Comparison of ENCODE assay signal across 31 mouse cellular contexts in genomic region chr9:56304526-56304925, GRCm38 (mm10).
"Had no signal": no experiment of that assay in that cellular context is flagged by ENCODE, and none has a peak within 500 bp of the region (broad histone marks: within the 10 kb centered on the region; RNA-seq: fewer than 3 reads in every experiment).

No protein-coding gene starts in this region.

- H3K4me1 ChIP-seq: limb, embryonic 12.5 days; limb, embryonic 13.5 days; limb, embryonic 15.5 days; liver, embryonic 13.5 days; liver, embryonic 15.5 days; lung, embryonic 15.5 days had no signal

- H3K36me3 ChIP-seq: limb, embryonic 10.5 days; limb, embryonic 12.5 days; limb, embryonic 13.5 days; limb, embryonic 15.5 days; liver, embryonic 12.5 days; liver, embryonic 13.5 days; liver, embryonic 15.5 days; lung, embryonic 15.5 days; midbrain, embryonic 10.5 days; midbrain, embryonic 12.5 days; midbrain, embryonic 13.5 days; midbrain, embryonic 15.5 days had no signal

- H3K4me3 ChIP-seq: limb, embryonic 10.5 days; limb, embryonic 12.5 days; limb, embryonic 13.5 days; limb, embryonic 15.5 days; liver, embryonic 12.5 days; liver, embryonic 13.5 days; liver, embryonic 15.5 days; lung, embryonic 15.5 days; megakaryocyte, embryonic 14.5 days; midbrain, embryonic 10.5 days; midbrain, embryonic 12.5 days; midbrain, embryonic 13.5 days; midbrain, embryonic 15.5 days; myocyte had no signal

- H3K9me3 ChIP-seq: limb, embryonic 10.5 days; limb, embryonic 12.5 days; limb, embryonic 13.5 days; limb, embryonic 15.5 days; liver, embryonic 12.5 days; liver, embryonic 13.5 days; liver, embryonic 15.5 days; lung, embryonic 15.5 days; megakaryocyte, embryonic 14.5 days; midbrain, embryonic 10.5 days; midbrain, embryonic 12.5 days; midbrain, embryonic 13.5 days; midbrain, embryonic 15.5 days had no signal

- H3K27me3 ChIP-seq: limb, embryonic 12.5 days; limb, embryonic 13.5 days; limb, embryonic 15.5 days; liver, embryonic 12.5 days; liver, embryonic 13.5 days; liver, embryonic 15.5 days; lung, embryonic 15.5 days; megakaryocyte, embryonic 14.5 days; midbrain, embryonic 12.5 days; midbrain, embryonic 13.5 days; midbrain, embryonic 15.5 days had no signal

- H3K27ac ChIP-seq: limb, embryonic 10.5 days; limb, embryonic 12.5 days; limb, embryonic 13.5 days; limb, embryonic 15.5 days; liver, embryonic 12.5 days; liver, embryonic 13.5 days; liver, embryonic 14.5 days; liver, embryonic 15.5 days; lung, embryonic 15.5 days; macrophage; midbrain, embryonic 10.5 days; midbrain, embryonic 12.5 days; midbrain, embryonic 13.5 days; midbrain, embryonic 15.5 days had no signal

- DNase-seq: left cerebral cortex, postnatal 4 days; liver; liver, embryonic 13.5 days; liver, postnatal 0 days; lung, adult 18-20 months; lung, adult 2 months; lung, embryonic 14.5 days; lung, postnatal 10 days; lung, postnatal 14 days; lung, postnatal 36 days; lung, postnatal 4 days; midbrain, embryonic 14.5 days had no signal

- H3K4me2 ChIP-seq: limb, embryonic 12.5 days; limb, embryonic 13.5 days; limb, embryonic 15.5 days; liver, embryonic 11.5 days; liver, embryonic 12.5 days; liver, embryonic 13.5 days; liver, embryonic 15.5 days; lung, embryonic 14.5 days; lung, embryonic 15.5 days; midbrain, embryonic 11.5 days; midbrain, embryonic 12.5 days; midbrain, embryonic 13.5 days; midbrain, embryonic 15.5 days had no signal

- ATAC-seq: liver, embryonic 12.5 days; liver, postnatal 0 days; lung, postnatal 0 days; midbrain, embryonic 13.5 days; midbrain, embryonic 15.5 days; midbrain, embryonic 16.5 days had no signal

- H3K9ac ChIP-seq: limb, embryonic 12.5 days; limb, embryonic 13.5 days; limb, embryonic 15.5 days; liver, embryonic 12.5 days; liver, embryonic 13.5 days; liver, embryonic 14.5 days; liver, embryonic 15.5 days; liver, postnatal 0 days; lung, embryonic 14.5 days; lung, embryonic 15.5 days; midbrain, embryonic 12.5 days; midbrain, embryonic 13.5 days; midbrain, embryonic 15.5 days had no signal
